Mouse (Mus musculus) liver, adult 2 months (tissue): ENCODE results near the gene Atp6v0b.

Experiments
- CTCF ChIP-seq: fragments of 200-500 bp; IDR thresholded peaks from 2 replicates; pipeline ENCODE4 v1.5.1; 2011; ENCODE audit warnings: low read depth, low read length, control low read depth
- POLR2A ChIP-seq: fragments of 200-500 bp; IDR thresholded peaks from 2 replicates; pipeline ENCODE4 v1.6.1; 2011; ENCODE audit warnings: low read length, control low read depth; ENCODE audit not compliant: insufficient read depth; ENCODE audit errors: extremely low read depth

DNA sequence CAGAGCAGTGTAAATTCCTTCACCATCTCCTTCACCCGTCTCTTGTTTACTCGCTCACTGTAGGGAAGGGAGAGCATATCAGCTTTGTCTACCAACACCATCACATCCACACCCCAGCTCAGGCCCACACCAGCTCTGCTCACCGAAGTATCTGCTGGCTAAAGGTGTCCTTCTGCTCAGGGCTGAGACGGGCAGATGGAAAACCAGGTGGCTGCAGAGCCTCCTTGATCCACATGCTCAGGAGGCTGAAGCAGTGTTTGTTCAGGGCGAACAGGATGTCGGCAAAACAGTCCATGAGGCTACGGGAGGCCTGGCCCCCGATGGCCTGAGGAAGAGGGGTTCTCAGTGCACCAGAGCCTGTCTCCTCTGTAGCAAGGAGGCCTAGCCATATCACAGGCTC, 7.5 kb upstream of the Atp6v0b start:
- TF ChIP-seq CTCF = no peak
- TF ChIP-seq POLR2A = no peak
